Mouse (Mus musculus) lung, embryonic 16.5 days (tissue): ENCODE measurements at regions not wholly inside any gene's neighbourhood (a gene's known extent, or its start where the extent isn't known, plus 50 kb on each side); places are given as distances from the start of the nearest gene placed in this dataset.

Source experiments
- ATAC-seq: fragments of 200-750 bp; cut with Nextera tagmentation; 2 replicates; pipeline ENCODE4 v1.8.0; 2017; ENCODE audit warnings: low read depth, mild to moderate bottlenecking, moderate library complexity
- H3K27ac ChIP-seq: fragments of 300-500 bp; sonication (generic); 2 replicates; pipeline ENCODE4 v1.5.1; 2014; ENCODE audit warnings: mild to moderate bottlenecking, control low read depth, low read length
- H3K27me3 ChIP-seq: fragments of 300-500 bp; sonication (generic); 2 replicates; pipeline ENCODE4 v1.6.1; 2014; ENCODE audit warnings: low read depth, low read length, mixed read lengths; ENCODE audit not compliant: control insufficient read depth, insufficient read depth
- H3K36me3 ChIP-seq: fragments of 300-500 bp; sonication (generic); 2 replicates; pipeline ENCODE4 v1.6.1; 2014; ENCODE audit warnings: low read length; ENCODE audit not compliant: control insufficient read depth, insufficient read depth
- H3K4me1 ChIP-seq: fragments of 300-500 bp; sonication (generic); replicated peaks from 2 replicates; pipeline ENCODE4 v1.6.1; 2014; ENCODE audit warnings: low read length, mixed read lengths; ENCODE audit not compliant: control insufficient read depth, insufficient read depth
- H3K4me2 ChIP-seq: fragments of 300-500 bp; sonication (generic); 2 replicates; pipeline ENCODE4 v1.6.1; 2014; ENCODE audit warnings: low read depth, low read length, control low read depth
- H3K4me3 ChIP-seq: fragments of 300-500 bp; sonication (generic); 2 replicates; pipeline ENCODE4 v1.5.1; 2014; ENCODE audit warnings: mild to moderate bottlenecking, low read length, control low read depth
- H3K9ac ChIP-seq: fragments of 300-500 bp; sonication (generic); 2 replicates; pipeline ENCODE4 v1.6.1; 2014; ENCODE audit warnings: low read length, control low read depth
- H3K9me3 ChIP-seq: fragments of 300-500 bp; sonication (generic); 2 replicates; pipeline ENCODE4 v1.6.1; 2016; ENCODE audit warnings: low read length; ENCODE audit not compliant: control insufficient read depth
- WGBS: fragments of 180-500 bp; shearing (Covaris S2); extraction: QIAGEN DNeasy Blood & Tissue Kit; methylation state at CpG from one replicate; pipeline ENCODE4 v1.1.7; 2014; 5-methylcytosine and 5-hydroxymethylcytosine counted together

- Histone ChIP-seq H3K27ac (peak overlapping the region; percentile 50), H3K9ac (no peak overlapping the region), H3K4me3 (no peak overlapping the region), H3K9me3 (no peaks in the 10 kb centered on the region), H3K27me3 (no peaks in the 10 kb centered on the region), H3K36me3 (no peaks in the 10 kb centered on the region), H3K4me2 (0 out of 2 replicates have a peak overlapping the region, but pooled peaks have one; percentile 18), H3K4me1 (peaks cover 13% of the 10 kb centered on the region)
- peak; percentile 75 for ATAC-seq
- WGBS: 24% methylated on average over 3 of the region's 3 CpGs
Measured at GRCm38 (mm10) chr14:17410752-17411151, 249.3 kb upstream of the Thrb start.

GRCm38 (mm10) chr14:17411299-17411698, 248.8 kb upstream of the Thrb start:
- ATAC-seq: peak; percentile 43; the same call in 1 of the 2 replicates

GRCm38 (mm10) chr14:17414246-17414888, 245.7 kb upstream of the Thrb start:
- Histone ChIP-seq H3K9me3 (no peaks in the 10 kb centered on the region), H3K27ac (no peak overlapping the region; the same call in 1 of the 2 replicates), H3K4me2 (no peak overlapping the region), H3K4me3 (no peak overlapping the region), H3K36me3 (no peaks in the 10 kb centered on the region), H3K9ac (no peak overlapping the region), H3K27me3 (no peaks in the 10 kb centered on the region), H3K4me1 (peaks cover 5% of the 10 kb centered on the region; the same call in 1 of the 2 replicates)
- ATAC-seq: 0 out of 2 replicates have a peak, but pooled peaks have one; percentile 18
- 70% methylated on average over 6 of the region's 6 CpGs for WGBS

More at GRCm38 (mm10) chr14:17411299-17411698, 248.8 kb upstream of the Thrb start:
- H3K27ac ChIP-seq: peak overlapping the region; percentile 77
- 47% methylated on average over 1 of the region's 1 CpGs for WGBS
- H3K27me3 ChIP-seq: no peaks in the 10 kb centered on the region
- H3K9me3 ChIP-seq: no peaks in the 10 kb centered on the region
- no peak overlapping the region for H3K4me3 ChIP-seq
- H3K4me1 ChIP-seq: peaks cover 13% of the 10 kb centered on the region
- no peaks in the 10 kb centered on the region for H3K36me3 ChIP-seq
- no peak overlapping the region for H3K4me2 ChIP-seq
- H3K9ac ChIP-seq: no peak overlapping the region

- 0 out of 2 replicates have a peak, but pooled peaks cover 3% of the 10 kb centered on the region for H3K4me1 ChIP-seq
- 82% methylated on average over 1 of the region's 1 CpGs for WGBS
- no peak overlapping the region for H3K27ac ChIP-seq
- no peak overlapping the region for H3K9ac ChIP-seq
- H3K27me3 ChIP-seq: no peaks in the 10 kb centered on the region
- no peaks in the 10 kb centered on the region for H3K36me3 ChIP-seq
- H3K4me3 ChIP-seq: no peak overlapping the region
- H3K9me3 ChIP-seq: no peaks in the 10 kb centered on the region
- no peak for ATAC-seq
- no peak overlapping the region for H3K4me2 ChIP-seq
Measured at GRCm38 (mm10) chr14:17427751-17428150, 232.3 kb upstream of the Thrb start.

GRCm38 (mm10) chr14:17429157-17429556, 230.9 kb upstream of the Thrb start:
- 0 out of 2 replicates have a peak, but pooled peaks cover 3% of the 10 kb centered on the region for H3K4me1 ChIP-seq
- H3K36me3 ChIP-seq: no peaks in the 10 kb centered on the region
- no peak overlapping the region for H3K4me2 ChIP-seq
- no peaks in the 10 kb centered on the region for H3K9me3 ChIP-seq
- H3K4me3 ChIP-seq: no peak overlapping the region
- H3K27me3 ChIP-seq: no peaks in the 10 kb centered on the region
- ATAC-seq: peak; percentile 47; the same call in 1 of the 2 replicates
- no peak overlapping the region for H3K9ac ChIP-seq
- 65% methylated on average over 3 of the region's 3 CpGs for WGBS
- H3K27ac ChIP-seq: no peak overlapping the region

GRCm38 (mm10) chr14:17433346-17433745, 226.7 kb upstream of the Thrb start:
- Histone ChIP-seq H3K4me3 (no peak overlapping the region), H3K27ac (no peak overlapping the region), H3K27me3 (no peaks in the 10 kb centered on the region), H3K36me3 (no peaks in the 10 kb centered on the region), H3K4me1 (0 out of 2 replicates have a peak, but pooled peaks cover 3% of the 10 kb centered on the region), H3K9me3 (no peaks in the 10 kb centered on the region), H3K9ac (no peak overlapping the region), H3K4me2 (no peak overlapping the region)
- ATAC-seq: no peak
- WGBS: 75% methylated on average over 1 of the region's 1 CpGs

GRCm38 (mm10) chr14:17457946-17458345, 202.1 kb upstream of the Thrb start:
- Histone ChIP-seq H3K27me3 (no peaks in the 10 kb centered on the region), H3K4me3 (no peak overlapping the region), H3K36me3 (no peaks in the 10 kb centered on the region), H3K4me1 (no peaks in the 10 kb centered on the region), H3K9ac (no peak overlapping the region), H3K4me2 (no peak overlapping the region), H3K27ac (no peak overlapping the region), H3K9me3 (no peaks in the 10 kb centered on the region)
- 36% methylated on average over 2 of the region's 2 CpGs for WGBS
- peak; percentile 45; the same call in 1 of the 2 replicates for ATAC-seq

- Histone ChIP-seq H3K9ac (no peak overlapping the region), H3K9me3 (no peaks in the 10 kb centered on the region), H3K27ac (no peak overlapping the region), H3K4me1 (no peaks in the 10 kb centered on the region), H3K27me3 (no peaks in the 10 kb centered on the region), H3K4me2 (no peak overlapping the region), H3K4me3 (no peak overlapping the region), H3K36me3 (no peaks in the 10 kb centered on the region)
- ATAC-seq: no peak
- WGBS: 67% methylated on average over 1 of the region's 1 CpGs
Measured at GRCm38 (mm10) chr14:17478963-17479362, 181.1 kb upstream of the Thrb start.

- H3K4me1 ChIP-seq: no peaks in the 10 kb centered on the region
- ATAC-seq: no peak
- no peaks in the 10 kb centered on the region for H3K9me3 ChIP-seq
- no peak overlapping the region for H3K4me3 ChIP-seq
- H3K27ac ChIP-seq: no peak overlapping the region
- no peak overlapping the region for H3K9ac ChIP-seq
- no peak overlapping the region for H3K4me2 ChIP-seq
- no peaks in the 10 kb centered on the region for H3K36me3 ChIP-seq
- H3K27me3 ChIP-seq: no peaks in the 10 kb centered on the region
Measured at GRCm38 (mm10) chr14:17484866-17485265, 175.2 kb upstream of the Thrb start.
